Mouse (Mus musculus): ENCODE results near the gene Hmgcl. TPM values are rescaled to one million over a fixed set of nuclear protein-coding genes. Genes with fewer than 3 reads are reported as not detected.

Hmgcl gene
- polyA plus RNA-seq, 1 experiment from 2014 or later: 232 TPM

GRCm38 (mm10) chr4:135929828-135930227 is 16.4 kb upstream of the Hmgcl start:
- ATAC-seq: peak; percentile 37
- Histone ChIP-seq H3K4me3 (ENCODE audit: low read depth, low read length) (no peak overlapping the region), H3K9me3 (ENCODE audit: control insufficient read depth) (no peaks in the 10 kb centered on the region), H3K4me1 (replicated peaks; ENCODE audit: control insufficient read depth, insufficient read depth, low read length) (no peaks in the 10 kb centered on the region), H3K4me2 (replicated peaks; ENCODE audit: low read depth) (0 out of 2 replicates have a peak overlapping the region, but pooled peaks have one; percentile 1), H3K27me3 (replicated peaks; ENCODE audit: control insufficient read depth, insufficient read depth, low read length) (no peaks in the 10 kb centered on the region), H3K36me3 (ENCODE audit: control insufficient read depth, insufficient read depth) (peaks cover 65% of the 10 kb centered on the region), H3K27ac (ENCODE audit: low read depth, low read length) (peak overlapping the region; percentile 68), H3K9ac (ENCODE audit: low read depth, low read length) (no peak overlapping the region)
- WGBS: 45% methylated on average over 9 of the region's 9 CpGs
- no peak for TF ChIP-seq CTCF (IDR thresholded peaks at IDR 0.05; ENCODE audit: low read depth)

- H3K36me3 ChIP-seq (ENCODE audit: control insufficient read depth, insufficient read depth): peaks cover 68% of the 10 kb centered on the region
Measured at GRCm38 (mm10) chr4:135930239-135930638, 16.0 kb upstream of the Hmgcl start.

GRCm38 (mm10) chr4:135931832-135932231 is 14.4 kb upstream of the Hmgcl start:
- H3K4me3 ChIP-seq (ENCODE audit: low read depth, low read length): no peak overlapping the region
- H3K27me3 ChIP-seq (replicated peaks; ENCODE audit: control insufficient read depth, insufficient read depth, low read length): no peaks in the 10 kb centered on the region
- no peak overlapping the region for H3K4me2 ChIP-seq (replicated peaks; ENCODE audit: low read depth)
- TF ChIP-seq CTCF (IDR thresholded peaks at IDR 0.05; ENCODE audit: low read depth): peak; percentile 82
- H3K4me1 ChIP-seq (replicated peaks; ENCODE audit: control insufficient read depth, insufficient read depth, low read length): no peaks in the 10 kb centered on the region
- WGBS: 65% methylated on average over 5 of the region's 5 CpGs
- no peaks in the 10 kb centered on the region for H3K9me3 ChIP-seq (ENCODE audit: control insufficient read depth)
- no peak for ATAC-seq
- no peak overlapping the region for H3K27ac ChIP-seq (ENCODE audit: low read depth, low read length)
- H3K36me3 ChIP-seq (ENCODE audit: control insufficient read depth, insufficient read depth): peaks cover 59% of the 10 kb centered on the region
- no peak overlapping the region for H3K9ac ChIP-seq (ENCODE audit: low read depth, low read length)

More at GRCm38 (mm10) chr4:135930239-135930638, 16.0 kb upstream of the Hmgcl start:
- no peak overlapping the region for H3K4me3 ChIP-seq (ENCODE audit: low read depth, low read length)
- TF ChIP-seq CTCF (IDR thresholded peaks at IDR 0.05; ENCODE audit: low read depth): no peak
- H3K27me3 ChIP-seq (replicated peaks; ENCODE audit: control insufficient read depth, insufficient read depth, low read length): no peaks in the 10 kb centered on the region
- no peak overlapping the region for H3K4me2 ChIP-seq (replicated peaks; ENCODE audit: low read depth)
- ATAC-seq: peak; percentile 45
- 72% methylated on average over 8 of the region's 8 CpGs for WGBS
- H3K9ac ChIP-seq (ENCODE audit: low read depth, low read length): no peak overlapping the region
- no peaks in the 10 kb centered on the region for H3K4me1 ChIP-seq (replicated peaks; ENCODE audit: control insufficient read depth, insufficient read depth, low read length)
- H3K9me3 ChIP-seq (ENCODE audit: control insufficient read depth): no peaks in the 10 kb centered on the region
- peak overlapping the region; percentile 68 for H3K27ac ChIP-seq (ENCODE audit: low read depth, low read length)

- 67% methylated on average over 12 of the region's 12 CpGs for WGBS
- no peak overlapping the region for H3K4me2 ChIP-seq (replicated peaks; ENCODE audit: low read depth)
- ATAC-seq: no peak
Measured at GRCm38 (mm10) chr4:135934708-135935500, 11.3 kb upstream of the Hmgcl start.

GRCm38 (mm10) chr4:135935502-135935901 is 10.7 kb upstream of the Hmgcl start:
- Histone ChIP-seq H3K4me1 (replicated peaks; ENCODE audit: control insufficient read depth, insufficient read depth, low read length) (no peaks in the 10 kb centered on the region), H3K9me3 (ENCODE audit: control insufficient read depth) (no peaks in the 10 kb centered on the region), H3K36me3 (ENCODE audit: control insufficient read depth, insufficient read depth) (peaks cover 76% of the 10 kb centered on the region), H3K4me2 (replicated peaks; ENCODE audit: low read depth) (no peak overlapping the region), H3K27me3 (replicated peaks; ENCODE audit: control insufficient read depth, insufficient read depth, low read length) (no peaks in the 10 kb centered on the region), H3K4me3 (ENCODE audit: low read depth, low read length) (no peak overlapping the region), H3K9ac (ENCODE audit: low read depth, low read length) (0 out of 2 replicates have a peak overlapping the region, but pooled peaks have one; percentile 11), H3K27ac (ENCODE audit: low read depth, low read length) (no peak overlapping the region)
- no peak for ATAC-seq
- 71% methylated on average over 5 of the region's 5 CpGs for WGBS
- no peak for TF ChIP-seq CTCF (IDR thresholded peaks at IDR 0.05; ENCODE audit: low read depth)

More at GRCm38 (mm10) chr4:135934708-135935500, 11.3 kb upstream of the Hmgcl start:
- Histone ChIP-seq H3K9me3 (ENCODE audit: control insufficient read depth) (no peaks in the 10 kb centered on the region), H3K27ac (ENCODE audit: low read depth, low read length) (no peak overlapping the region), H3K9ac (ENCODE audit: low read depth, low read length) (0 out of 2 replicates have a peak overlapping the region, but pooled peaks have one; percentile 11), H3K27me3 (replicated peaks; ENCODE audit: control insufficient read depth, insufficient read depth, low read length) (no peaks in the 10 kb centered on the region), H3K36me3 (ENCODE audit: control insufficient read depth, insufficient read depth) (peaks cover 74% of the 10 kb centered on the region), H3K4me1 (replicated peaks; ENCODE audit: control insufficient read depth, insufficient read depth, low read length) (no peaks in the 10 kb centered on the region), H3K4me3 (ENCODE audit: low read depth, low read length) (no peak overlapping the region)
- no peak for TF ChIP-seq CTCF (IDR thresholded peaks at IDR 0.05; ENCODE audit: low read depth)

DNA sequence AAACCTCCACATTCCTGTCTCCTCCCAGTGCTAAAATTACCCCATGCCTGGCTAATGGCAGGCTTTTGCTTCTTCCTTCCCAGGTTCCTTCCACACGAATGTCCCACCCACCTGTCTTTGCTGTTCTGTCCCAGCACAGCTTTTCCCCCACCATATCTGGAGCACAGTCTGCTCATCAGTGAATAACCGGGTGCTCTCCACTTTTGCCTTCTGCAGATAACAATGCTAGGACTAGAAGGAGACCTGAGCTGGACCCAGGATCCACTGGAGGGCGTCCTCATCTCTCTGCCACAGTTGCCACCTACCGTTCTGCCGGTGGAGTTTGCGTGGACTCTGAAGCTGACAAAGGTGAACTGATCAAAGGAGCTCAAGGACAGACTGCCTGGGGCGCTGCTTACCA is 7.4 kb upstream of the Hmgcl start:
- Histone ChIP-seq H3K27me3 (replicated peaks; ENCODE audit: control insufficient read depth, insufficient read depth, low read length) (no peaks in the 10 kb centered on the region), H3K36me3 (ENCODE audit: control insufficient read depth, insufficient read depth) (peaks cover 52% of the 10 kb centered on the region), H3K9me3 (ENCODE audit: control insufficient read depth) (no peaks in the 10 kb centered on the region), H3K4me2 (replicated peaks; ENCODE audit: low read depth) (no peak overlapping the region), H3K9ac (ENCODE audit: low read depth, low read length) (no peak overlapping the region), H3K4me3 (ENCODE audit: low read depth, low read length) (no peak overlapping the region), H3K4me1 (replicated peaks; ENCODE audit: control insufficient read depth, insufficient read depth, low read length) (no peaks in the 10 kb centered on the region), H3K27ac (ENCODE audit: low read depth, low read length) (no peak overlapping the region)
- WGBS: 77% methylated on average over 7 of the region's 7 CpGs
- no peak for ATAC-seq
- TF ChIP-seq CTCF (IDR thresholded peaks at IDR 0.05; ENCODE audit: low read depth): no peak
